Mouse (Mus musculus) frontal cortex, postnatal 14 days (tissue): ENCODE data around the gene Ogfod1.

Experiments used
- DNase-seq, 2 experiments: peaks; one replicate each; pipeline ENCODE4 v3.0.0; 2022; ENCODE audit warnings: low spot score in 2 of 2

Ogfod1 gene

DNA sequence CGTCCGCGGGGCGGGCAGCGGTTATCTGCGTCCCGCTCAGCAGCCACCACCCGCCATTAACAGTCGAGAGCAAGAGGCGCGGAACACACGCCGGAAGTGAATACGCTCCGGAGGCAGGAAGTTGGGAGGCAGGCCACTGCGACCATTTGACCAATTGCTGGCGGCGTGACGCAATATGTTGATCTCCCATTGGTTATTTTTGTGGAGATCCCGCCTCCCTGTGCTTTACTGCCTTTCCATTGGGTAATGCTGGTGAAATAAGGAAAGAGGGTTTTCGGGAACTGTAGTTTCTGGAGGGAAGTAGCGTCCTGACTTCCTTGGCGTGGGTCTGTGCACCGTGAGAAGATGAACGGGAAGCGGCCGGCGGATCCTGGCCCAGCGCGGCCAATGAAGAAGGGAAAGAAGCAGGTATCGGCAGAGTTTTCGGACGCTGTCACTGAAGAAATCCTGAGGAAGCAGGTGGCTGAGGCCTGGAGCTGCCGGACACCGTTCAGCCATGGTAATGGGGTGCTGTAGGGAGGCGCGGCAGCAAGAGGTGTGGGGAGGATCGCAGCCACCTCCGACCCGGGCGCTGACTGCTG is at the start of gene Ogfod1, which contains the start of gene Nudt21:
Ogfod1 (plus strand) TSS at position 255 of the 581 bp plus-strand sequence.
Nudt21 (minus strand) TSS at position 88 of the 581 bp plus-strand sequence.
- DNase-seq, result peak; percentile 94

DNA sequence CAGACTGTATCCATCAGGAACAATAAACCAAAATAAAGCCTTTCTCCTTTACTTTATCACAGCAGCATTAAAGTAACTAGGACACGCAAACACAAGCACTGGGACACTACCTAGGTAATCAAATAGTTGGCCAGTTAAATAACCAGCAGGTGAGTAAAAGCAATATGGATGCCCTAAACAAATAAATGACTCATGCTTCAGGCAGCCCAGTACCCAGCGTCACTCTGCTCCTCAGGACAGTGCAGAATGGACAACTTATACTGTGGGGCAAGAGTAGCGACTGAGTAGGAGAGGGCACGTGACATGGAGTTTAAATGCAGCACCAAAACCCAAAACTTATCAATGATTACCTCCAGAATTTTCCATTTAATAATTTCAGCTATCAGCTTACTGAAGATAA is 47.3 kb upstream of the Ogfod1 start:
- no peak for DNase-seq

GRCm38 (mm10) chr8:93998961-93999360 is 38.0 kb upstream of the Ogfod1 start:
- DNase-seq, result no peak

DNA sequence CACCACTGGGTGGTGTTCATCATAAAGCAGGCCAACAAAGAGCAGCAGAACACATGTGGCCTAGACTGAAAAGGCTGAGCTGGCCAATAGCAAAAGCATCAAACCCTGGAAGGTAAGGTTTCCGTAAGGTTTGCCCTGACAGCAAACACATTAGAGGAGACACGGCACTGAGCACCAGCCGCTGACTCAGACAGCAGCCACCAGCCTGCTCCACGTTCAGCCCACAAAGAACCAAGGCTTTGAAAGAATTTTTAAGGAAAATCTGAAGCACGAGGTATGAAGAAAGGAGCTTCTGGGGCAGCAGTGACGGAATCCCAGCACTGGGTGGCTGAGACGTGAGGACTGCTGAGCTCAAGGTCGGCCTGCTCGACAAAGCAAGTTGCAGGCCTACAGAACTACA is 32.9 kb upstream of the Ogfod1 start:
- DNase-seq, result no peak

DNA sequence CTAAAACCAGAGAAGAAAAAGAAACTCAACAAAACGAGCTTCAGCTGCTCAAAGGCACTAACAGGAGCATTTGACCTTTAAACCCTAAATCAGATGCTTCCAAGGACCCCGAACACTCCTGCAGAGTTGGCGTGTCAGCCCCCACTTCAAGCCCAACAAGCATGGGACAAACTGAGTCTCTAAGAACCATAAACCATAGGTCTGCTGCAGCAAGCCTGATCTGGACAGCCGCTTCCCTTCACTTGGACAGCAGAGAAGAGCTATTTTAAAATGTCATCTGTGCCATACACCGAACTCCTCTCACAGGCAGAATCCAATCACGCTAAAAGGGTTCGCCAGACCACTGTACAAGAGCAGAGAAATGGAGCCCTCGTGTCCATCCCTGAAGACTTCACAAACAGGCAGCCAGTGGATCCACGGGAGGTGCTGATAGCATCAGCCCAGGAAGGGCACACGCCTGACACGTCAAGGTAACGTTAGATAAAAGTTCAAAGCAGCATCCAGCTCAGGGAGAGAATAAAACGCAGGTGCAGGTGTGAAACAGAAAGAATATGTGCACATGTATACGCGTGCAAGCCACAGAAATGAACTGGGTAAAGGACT is 27.7 kb upstream of the Ogfod1 start:
- DNase-seq, result no peak

DNA sequence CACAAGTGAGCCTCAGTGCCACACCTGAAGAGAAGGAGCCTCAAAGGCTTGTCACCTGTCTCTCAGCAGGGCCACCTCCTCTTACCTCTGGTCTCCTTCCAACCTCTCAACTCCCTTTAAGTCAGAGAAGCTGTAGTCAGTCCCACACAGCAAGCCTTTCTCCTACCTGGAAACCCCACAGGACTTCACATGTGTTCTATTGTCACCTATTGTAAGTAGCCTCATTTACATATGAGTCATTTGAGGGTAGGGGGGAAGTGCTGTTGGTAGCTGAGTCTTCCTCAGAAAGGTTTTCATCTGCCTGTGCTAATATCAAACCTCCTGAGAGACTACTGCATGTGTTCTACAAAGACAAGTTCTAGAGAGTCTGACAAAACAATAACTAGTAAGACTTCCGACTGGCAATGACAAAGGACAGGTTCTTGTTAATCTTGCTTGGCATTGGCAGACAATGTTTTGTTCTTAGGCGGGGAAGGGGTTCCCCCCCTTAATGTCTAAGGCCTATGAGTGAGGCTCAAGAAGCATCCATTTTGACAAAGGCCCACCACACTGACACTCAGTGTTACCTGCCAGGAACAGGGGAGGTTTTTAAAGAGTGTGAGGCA is 26.8 kb upstream of the Ogfod1 start:
- DNase-seq, result no peak

GRCm38 (mm10) chr8:94011076-94012012 is 25.7 kb upstream of the Ogfod1 start:
- DNase-seq, result no peak

- peak; percentile 27 to 33 for DNase-seq
Measured at GRCm38 (mm10) chr8:94012013-94012951, 24.7 kb upstream of the Ogfod1 start, which contains the start of gene Amfr. Amfr (minus strand) TSS chr8:94012842.

- DNase-seq, result no peak
Measured at GRCm38 (mm10) chr8:94013026-94013612, 23.9 kb upstream of the Ogfod1 start.

DNA sequence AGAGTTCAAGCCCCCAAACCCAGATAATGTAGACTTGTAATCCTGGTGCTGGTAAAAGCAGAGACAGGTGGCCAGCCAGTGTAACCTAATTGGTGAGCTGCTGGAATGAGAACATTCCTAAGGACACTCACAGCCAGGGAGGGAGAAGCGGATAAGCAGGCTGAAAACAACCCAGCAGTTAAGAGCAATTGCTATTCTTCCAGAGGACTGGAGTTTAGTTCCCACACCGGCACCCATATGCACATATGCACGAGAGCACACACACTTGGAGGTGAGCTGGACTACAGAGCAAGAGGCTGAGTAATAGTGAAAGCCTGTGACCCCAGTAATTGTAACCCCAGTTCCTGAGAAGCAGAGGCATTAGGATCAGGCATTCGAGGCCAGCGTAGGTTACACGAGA is 13.1 kb upstream of the Ogfod1 start:
- DNase-seq, result no peak

DNA sequence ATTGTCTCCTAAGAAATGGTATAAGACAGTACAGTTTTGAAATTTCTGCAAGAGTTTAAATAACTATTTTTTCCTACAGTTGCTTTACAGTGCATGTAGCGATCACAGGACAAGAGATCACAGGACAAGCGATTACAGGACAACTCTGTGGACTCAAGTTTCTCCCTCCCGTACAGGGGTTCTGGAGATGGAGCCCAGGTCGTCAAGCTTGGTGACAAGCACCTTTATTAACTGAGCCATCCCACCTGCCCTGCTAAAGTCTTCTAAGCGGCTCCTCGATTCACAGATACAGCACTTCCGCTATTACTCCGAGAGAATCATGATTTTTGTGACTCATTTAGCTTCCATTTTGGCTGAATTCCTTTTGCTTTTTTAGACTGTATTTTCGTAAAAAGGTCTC is 7.3 kb upstream of the Ogfod1 start:
- DNase-seq, result no peak

DNA sequence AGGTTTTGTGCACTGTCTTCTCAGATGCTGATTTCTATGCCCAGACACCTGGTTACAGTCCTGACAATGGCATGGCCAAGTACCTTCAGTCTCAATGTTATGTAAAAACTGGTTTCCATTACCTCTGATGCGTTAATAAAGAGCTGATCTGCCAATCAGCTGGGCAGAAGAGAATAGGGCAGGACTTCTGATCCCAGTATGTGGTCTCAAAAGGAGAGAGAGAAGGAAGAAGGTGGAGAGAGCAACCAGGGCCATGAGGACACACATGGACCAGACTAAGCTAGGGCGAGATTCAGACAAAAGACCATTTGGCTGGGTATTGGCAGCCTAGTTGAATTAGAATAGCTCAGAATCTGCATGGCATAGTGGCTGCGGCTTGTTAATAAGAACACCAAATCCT is 3.4 kb upstream of the Ogfod1 start:
- DNase-seq, result no peak

- DNase-seq, result no peak
Measured at GRCm38 (mm10) chr8:94035200-94035599, 1.8 kb upstream of the Ogfod1 start.

DNA sequence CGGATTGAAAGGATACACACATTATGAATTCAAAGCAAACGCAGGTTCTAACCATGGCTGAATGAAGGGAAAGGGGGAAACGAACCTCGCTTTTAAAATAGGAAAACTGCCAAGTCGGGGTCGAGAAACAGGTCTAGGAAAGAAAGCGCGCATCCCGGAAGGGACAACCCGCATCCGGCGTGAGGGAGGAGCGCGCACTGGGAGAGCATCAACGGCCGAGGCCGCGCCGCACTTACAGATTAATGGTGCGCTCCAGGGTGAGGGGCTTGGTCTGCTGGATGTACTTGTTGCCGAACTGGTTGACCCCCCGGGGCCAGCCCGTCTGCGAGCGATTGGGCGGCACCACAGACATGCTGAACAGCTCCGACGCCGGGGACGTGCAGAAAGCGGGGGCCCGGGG is 457 bp upstream of the Ogfod1 start:
- DNase-seq, result peak in 1 of 2 experiments; percentile 62

GRCm38 (mm10) chr8:94037806-94038205 is 808 bp downstream of the Ogfod1 start:
- no peak for DNase-seq

- DNase-seq, result no peak
Measured at GRCm38 (mm10) chr8:94047845-94048244, 10.8 kb downstream of the Ogfod1 start.

DNA sequence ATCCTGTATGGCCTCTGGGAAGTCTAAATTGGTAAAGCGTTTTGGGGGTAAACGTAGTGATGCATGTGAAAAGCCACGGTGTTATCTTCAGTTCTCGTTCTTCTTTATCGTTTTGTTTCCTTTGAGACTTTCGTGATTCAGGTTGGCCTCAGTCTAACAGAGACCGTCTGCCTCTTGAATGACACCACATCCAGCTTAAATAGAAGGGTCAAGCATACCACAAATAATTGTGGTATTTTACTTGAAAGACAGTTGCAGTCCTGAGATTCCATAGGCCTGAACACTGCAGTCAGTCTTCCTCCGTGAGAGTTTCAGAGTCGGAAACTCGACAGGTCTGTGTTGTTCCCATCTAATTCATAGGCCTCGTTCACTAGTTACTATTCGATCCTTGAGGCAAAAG is 15.7 kb downstream of the Ogfod1 start:
- DNase-seq, result no peak

GRCm38 (mm10) chr8:94057157-94057854 is 20.3 kb downstream of the Ogfod1 start:
- DNase-seq, result peak in 1 of 2 experiments; percentile 54

DNA sequence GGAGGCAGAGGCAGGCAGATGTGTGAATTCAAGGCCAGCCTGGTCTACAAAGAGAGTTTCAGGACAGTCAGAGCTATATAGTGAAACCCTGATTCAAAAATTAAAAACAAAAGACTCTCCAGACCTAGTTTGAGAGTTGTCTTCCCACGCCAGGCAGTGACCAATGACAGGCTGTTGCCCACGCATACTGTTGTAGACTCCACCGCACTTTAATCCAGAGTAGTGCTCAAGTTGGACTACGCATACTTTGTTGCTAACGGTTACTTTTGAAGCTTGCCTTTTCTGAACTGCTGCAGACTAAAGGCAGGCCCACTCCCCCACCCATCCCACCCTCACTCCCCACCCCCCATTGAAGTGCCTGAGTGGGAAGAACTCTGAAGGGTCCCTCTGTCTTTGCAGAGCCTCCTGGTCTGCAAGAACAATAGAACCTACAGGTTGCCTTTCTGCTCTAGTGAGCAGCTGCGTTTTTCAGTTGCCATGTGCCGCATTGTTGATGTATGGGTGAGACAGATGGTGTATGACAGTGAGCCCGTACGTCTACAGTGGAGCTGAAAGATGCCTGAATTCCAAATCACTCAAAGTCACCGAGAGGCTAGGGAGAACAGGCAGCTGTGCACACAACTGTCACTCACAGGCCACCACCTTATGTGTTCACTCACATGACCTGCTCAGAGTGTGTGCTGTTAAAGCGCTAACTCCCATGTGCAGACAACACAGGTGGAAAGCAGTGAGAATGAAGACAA is 29.3 kb downstream of the Ogfod1 start:
- peak in 1 of 2 experiments; percentile 13 for DNase-seq
